Mouse (Mus musculus) gastrocnemius, adult 18-20 months (tissue): Measurements from ENCODE around the gene Serpina3i. TPM values are rescaled to one million over a fixed set of nuclear protein-coding genes. Genes with fewer than 3 reads are reported as not detected.
"Not testable (repeated sequence)": the region's sequence is repeated elsewhere in the genome, so short reads cannot be mapped to it uniquely, and the experiment has no call there.

Source experiments
- DNase-seq: peaks from one replicate; pipeline ENCODE4 v3.0.0; 2021; ENCODE audit warnings: low spot score
- long read RNA-seq, 2 experiments: library from polyadenylated mRNA; stranded (forward); transcript quantifications; one replicate each; pipeline ENCODE4 v2.0.0; 2021
- total RNA-seq, 2 experiments: library from RNA; stranded (reverse); gene quantifications; 2 replicates each; pipeline ENCODE4 v1.2.3; 2021

The Serpina3i gene
- not detected for total RNA-seq
- long read RNA-seq, experiment 1 = 0 reads
- long read RNA-seq, experiment 2 = 0 reads

DNA sequence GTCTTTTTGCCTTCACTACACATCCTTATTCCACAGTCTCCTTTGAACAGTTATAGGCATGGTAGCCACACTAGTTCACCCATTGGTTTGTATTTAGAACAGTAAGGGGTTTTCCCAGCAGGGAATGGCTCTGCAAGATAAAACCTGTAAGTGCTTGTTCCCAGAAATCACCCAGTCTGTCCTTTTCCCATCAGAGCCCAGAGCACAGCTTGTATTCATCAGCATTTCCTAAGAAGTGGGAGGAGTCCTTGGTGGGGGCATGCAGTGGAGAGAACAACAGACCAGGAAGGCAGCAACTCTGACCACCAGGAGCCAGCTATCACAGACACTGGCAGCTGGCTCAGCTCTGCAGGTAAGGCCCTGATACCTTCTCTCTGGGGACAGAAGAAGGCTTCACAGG, at the start of gene Serpina3i:
Gene Serpina3i, plus strand, starts transcription at position 260 of the 400 bp plus-strand sequence.
- no peak for DNase-seq

DNA sequence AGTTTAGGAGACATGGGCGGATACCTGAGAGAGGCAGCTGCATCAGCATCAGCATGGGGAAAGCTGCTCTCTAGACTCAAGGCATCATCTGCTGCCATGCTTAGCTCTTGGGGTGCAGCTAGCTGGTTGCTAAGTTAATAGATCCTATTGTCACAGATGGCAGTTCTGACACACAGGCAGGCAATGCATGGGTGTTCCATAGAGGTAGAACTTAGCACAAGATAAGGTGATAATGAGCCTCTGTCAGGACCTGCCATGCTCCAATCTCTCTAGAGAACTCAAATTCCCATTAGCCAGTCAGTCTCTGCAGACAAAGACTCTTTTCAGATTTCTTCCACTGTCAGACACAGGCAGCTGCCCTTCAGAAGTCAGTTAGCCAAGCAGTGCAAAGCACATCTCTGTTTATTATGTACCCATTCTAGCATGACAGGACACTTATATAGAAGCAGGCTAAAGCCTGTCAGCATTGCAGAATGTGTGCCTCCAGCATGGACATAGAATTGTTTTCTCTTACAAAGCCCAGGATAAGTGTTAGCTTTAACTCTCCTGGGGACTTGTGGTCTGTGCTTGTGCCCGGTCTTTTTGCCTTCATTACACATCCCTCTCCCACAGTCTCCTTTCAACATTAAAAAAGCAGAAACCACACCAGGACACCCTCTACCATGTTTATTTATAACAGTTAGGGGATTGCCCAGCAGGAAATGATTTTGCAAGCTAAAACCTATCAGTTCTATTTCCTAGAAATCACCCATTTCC, 49.1 kb upstream of the Serpina3i start:
- DNase-seq = no peak

DNA sequence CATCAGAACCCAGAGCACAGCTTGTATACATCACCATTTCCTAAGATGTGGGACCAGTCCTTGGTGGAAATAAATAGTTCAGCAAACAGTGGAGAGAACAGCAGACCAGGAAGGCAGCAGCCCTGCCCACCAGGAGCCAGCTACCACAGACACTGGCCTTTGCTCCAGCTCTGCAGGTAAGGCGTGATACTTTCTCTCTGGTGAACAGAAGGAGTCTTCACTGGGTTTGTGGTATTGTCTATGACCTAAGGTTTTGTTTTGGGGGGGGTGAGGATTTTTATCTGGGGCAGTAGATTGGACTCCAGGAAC, 48.5 kb upstream of the Serpina3i start, which contains the start of gene Serpina3f:
Gene Serpina3f, plus strand, starts transcription at position 100 of the 309 bp plus-strand sequence.
- no peak for DNase-seq

DNA sequence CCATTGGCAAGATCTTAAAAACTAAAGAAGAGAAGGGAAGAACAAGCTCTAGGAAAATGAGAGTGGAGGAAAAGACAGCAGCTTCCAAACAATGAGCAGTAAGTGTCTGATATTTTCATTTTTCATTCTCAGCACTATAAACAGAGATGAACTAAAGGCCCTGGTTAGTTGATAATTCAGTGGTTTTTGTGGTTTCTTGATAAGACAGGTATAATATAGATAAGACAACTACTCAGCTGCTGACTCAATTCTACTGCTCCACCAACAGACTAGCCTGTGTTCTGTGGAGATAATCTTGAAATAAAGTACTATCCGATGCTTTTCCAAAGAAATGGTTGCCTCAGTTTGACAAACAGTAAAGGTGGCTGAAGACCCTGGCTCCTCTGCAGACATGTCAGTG, 47.7 kb upstream of the Serpina3i start:
- DNase-seq = no peak

DNA sequence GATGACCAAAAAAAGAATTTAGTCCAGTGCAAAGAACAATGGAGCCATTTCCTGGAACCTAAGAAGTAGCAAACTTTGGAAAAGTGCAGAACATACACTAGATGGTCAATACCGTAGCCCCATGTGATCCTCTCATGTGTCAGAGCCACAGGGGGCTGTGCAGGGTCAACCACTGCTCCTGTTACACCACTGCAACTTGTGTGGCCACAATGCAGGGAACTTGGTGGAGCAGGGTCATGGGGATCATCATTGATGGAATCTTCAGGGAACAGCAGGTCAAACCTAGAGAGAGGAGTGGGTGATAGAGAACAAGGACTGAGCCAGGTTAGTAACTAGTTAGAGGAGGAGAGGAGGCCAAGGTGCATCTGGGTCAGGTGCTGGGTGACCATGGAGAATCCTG, 41.3 kb upstream of the Serpina3i start:
- no peak for DNase-seq

DNA sequence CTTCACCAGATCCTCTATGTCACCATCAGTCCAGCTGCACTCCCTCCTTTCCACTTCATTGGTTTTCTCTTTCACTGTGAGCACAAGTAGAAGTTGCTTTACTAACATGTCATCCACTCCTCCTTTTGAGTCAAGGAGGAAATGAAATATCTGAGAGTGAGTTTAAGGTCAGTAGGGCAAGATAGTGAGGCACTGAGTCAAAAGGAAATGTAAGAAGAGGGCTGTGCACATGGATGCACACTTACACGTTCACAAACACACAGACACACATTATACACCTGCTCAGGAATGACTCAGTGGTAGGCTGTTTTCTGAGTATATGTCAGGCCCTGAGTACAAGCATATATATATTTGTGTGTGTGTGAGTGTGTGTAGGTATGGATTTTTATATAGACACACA, 39.2 kb upstream of the Serpina3i start:
- no peak for DNase-seq

DNA sequence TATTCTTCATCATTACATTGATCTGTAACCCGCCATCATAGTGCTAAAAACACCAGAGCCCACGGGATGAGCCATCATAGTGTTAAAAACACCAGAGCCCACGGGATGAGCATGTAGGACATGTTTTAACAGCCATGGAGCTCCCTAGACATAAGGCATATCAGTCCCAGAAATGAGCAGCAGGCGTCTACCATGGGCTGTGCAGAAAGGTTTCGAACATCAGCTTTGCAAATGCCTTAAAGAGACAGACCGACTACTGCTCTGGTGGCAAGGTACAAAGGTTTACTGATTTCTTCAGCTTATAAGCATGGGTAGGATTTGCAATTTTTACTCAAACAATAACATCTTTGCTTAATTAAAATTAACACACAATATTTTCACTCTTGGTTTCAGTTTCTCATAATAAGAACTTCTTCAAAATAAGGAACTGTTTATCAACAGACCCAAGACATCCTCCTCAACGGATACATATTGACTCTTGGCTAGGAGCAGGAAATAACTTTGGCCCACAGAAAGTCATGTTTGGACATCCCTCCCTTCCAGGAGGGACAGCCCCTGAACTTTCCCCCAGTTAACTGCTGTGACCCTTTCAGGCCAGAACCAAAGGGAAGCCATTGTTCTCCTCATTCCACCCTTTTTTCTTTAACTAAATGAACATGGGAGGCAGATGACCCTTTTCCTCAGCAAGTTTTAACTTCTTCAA, 38.2 kb upstream of the Serpina3i start:
- no peak for DNase-seq

DNA sequence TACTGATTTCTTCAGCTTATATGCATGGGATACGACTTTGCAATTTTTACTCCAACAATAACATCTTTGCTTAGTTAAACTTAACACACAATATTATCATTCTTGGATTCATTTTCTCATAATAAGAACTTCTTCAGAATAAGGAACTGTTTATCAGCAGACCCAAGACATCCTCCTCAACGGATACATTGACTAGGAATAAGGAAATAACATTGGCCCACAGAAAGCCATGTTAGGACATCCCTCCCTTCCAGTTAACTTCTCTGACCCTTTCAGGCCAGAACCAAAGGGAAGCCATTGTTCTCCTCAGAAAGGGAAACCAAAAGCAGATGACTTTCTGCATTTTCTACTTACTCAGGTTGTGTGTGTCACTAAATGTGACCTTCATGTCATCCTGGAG, 32.2 kb upstream of the Serpina3i start:
- DNase-seq = no peak

DNA sequence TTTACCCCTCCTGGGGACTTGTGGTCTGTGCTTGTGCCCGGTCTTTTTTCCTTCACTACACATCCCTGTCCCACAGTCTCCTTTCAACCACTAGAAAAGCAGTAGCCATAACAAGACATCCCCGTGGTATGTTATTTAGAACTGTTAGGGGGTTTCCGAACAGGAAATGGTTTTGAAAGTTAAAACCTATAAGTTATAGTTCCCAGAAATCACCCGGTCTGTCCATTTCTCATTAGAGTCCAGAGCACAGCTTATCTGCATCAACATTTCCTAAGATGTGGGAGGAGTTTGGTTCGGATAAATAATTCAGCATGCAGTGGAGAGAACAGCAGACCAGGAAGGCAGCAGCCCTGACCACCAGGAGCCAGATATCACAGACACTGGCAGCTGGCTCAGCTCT, 27.0 kb upstream of the Serpina3i start, which contains the start of gene Serpina3g:
Gene Serpina3g, plus strand, starts transcription at position 331 of the 400 bp plus-strand sequence.
- DNase-seq = no peak

DNA sequence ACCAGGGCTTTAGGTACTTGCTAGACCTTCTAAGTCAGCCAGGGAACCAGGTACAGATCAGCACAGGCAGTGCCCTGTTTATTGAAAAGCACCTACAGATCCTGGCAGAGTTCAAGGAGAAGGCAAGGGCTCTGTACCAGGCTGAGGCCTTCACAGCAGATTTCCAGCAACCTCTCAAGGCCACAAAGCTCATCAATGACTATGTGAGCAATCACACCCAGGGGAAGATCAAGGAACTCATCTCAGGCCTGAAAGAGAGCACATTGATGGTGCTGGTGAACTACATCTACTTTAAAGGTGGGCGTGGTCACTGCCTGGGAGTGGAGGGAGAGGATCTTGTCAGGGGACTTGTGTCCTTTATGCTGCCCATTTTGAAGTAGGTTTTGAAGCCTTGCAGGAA, 24.9 kb upstream of the Serpina3i start:
- DNase-seq = not testable (repeated sequence)

DNA sequence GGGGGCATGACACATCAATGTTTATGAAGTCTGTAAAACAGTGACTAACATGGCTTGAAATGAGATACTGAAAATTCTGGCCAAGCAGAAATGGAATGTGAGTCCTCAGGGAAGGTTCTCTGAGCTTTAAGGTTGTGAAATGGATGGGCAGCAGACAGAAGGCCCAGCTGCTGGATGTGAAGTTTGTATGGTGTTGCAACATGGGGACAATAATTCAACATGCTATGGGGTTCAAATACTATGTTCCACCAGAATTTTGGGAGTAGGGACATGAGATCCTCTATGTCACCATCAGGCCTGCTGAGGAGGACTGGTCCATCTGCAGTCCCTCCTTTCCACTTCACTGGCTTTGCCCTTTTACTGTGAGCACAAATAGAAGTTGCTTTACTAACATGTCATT, 19.6 kb upstream of the Serpina3i start:
- DNase-seq = peak; percentile 10

DNA sequence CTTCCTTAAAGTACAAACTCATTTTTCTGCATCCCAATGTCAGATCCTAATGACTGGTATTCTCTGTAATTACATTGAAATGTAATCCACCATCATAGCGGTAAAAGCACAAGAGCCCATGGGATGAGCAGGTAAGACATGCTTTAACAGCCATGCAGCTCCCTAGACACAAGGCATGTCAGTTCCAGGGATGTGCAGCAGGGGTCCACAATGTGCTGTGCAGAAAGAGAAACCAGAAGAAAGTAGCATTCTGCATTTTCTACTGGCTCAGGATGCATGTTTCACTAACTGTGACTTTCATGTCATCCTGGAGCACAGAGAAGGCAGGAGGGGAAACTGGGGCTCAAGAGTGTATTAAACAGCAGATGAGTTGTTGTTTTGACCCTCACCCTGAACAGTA, 17.8 kb upstream of the Serpina3i start:
- DNase-seq = no peak

DNA sequence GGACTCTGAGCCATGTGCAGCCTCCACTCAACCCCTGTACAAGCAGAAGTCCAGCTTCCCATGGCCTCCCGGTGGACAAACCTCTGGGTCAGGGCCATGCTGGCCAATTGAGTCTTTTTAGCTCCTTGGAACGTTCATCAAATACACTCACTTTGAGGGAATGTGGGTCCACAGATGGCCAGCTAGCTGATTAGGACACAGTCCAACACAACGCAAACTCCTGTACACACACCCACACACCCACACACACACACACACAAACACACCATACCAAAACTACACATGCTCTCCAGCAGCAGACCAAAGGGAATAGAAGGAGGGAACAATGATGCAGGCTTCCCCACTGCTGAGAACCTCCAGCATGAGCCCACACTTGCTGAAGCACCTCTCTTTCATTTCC, 17.3 kb upstream of the Serpina3i start:
- peak; percentile 6 for DNase-seq

DNA sequence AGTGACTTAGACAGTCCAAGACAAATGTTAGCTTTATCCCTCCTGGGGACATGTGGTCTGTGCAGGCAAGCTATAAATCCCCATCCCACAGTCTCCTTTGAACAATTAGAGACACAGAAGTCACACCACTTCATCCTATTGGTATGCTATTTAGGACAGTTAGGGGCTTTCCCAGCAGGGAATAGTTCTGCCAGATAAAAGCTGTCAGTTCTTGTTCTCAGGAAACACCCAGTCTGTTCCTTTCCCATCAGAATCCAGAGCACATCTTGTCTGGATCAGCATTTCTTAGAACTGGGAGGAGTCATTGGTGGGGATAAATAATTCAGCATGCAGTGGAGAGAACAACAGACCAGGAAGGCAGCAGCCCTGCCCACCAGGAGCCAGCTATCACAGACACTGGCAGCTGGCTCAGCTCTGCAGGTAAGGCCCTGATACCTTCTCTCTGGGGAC, 15.3 kb upstream of the Serpina3i start:
- DNase-seq = no peak

DNA sequence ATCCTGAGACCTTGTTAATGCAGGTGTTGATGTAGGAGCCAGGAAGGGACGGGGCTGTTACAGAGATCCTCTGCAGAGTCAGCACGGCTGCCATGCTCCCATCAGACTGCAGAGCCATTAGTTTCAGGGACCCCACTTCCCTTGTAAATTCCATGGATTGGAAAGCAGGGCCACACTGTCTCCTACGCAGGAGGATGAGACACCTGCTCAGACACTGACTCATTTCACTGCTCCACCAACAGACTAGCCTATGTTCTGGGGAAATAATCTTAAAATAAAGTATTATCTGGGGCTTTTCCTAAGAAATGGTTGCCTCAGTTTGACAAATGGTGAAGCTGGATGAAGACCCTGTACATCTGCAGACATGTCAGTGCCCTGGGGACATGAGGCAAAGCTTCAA, 14.7 kb upstream of the Serpina3i start:
- DNase-seq = no peak

DNA sequence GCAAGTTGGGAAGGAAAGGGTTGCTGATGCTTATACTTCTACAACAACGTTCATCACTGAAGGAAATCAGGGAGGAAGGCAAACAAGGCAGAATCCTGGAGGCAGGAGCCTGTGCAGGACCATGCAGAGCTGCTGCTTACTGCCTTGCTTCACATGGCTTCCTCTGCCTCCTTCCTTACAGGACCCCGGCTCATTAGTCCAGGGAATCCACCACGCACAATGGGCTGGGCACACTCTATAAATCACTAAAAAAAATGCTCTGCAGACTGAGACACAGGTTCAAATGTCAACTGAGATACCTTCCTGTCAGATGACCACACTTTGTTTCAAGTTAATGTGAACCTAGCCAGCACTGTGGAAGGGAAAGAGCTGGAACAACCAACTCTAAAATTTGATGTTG, 1.9 kb upstream of the Serpina3i start:
- DNase-seq = no peak

DNA sequence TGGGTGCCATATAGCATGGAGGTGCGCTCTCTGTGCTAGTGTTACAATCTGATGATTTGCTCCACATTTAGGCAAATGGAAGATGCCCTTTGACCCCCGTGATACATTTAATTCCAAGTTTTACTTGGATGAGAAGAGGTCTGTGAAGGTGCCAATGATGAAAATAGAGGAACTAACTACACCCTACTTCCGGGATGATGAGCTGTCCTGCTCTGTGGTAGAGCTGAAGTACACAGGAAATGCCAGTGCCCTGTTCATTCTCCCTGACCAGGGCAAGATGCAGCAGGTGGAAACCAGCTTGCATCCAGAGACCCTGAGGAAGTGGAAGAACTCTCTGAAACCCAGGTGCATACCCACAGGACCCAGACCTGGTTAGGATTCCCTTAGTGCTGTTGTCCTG, 3.5 kb downstream of the Serpina3i start:
- no peak for DNase-seq

DNA sequence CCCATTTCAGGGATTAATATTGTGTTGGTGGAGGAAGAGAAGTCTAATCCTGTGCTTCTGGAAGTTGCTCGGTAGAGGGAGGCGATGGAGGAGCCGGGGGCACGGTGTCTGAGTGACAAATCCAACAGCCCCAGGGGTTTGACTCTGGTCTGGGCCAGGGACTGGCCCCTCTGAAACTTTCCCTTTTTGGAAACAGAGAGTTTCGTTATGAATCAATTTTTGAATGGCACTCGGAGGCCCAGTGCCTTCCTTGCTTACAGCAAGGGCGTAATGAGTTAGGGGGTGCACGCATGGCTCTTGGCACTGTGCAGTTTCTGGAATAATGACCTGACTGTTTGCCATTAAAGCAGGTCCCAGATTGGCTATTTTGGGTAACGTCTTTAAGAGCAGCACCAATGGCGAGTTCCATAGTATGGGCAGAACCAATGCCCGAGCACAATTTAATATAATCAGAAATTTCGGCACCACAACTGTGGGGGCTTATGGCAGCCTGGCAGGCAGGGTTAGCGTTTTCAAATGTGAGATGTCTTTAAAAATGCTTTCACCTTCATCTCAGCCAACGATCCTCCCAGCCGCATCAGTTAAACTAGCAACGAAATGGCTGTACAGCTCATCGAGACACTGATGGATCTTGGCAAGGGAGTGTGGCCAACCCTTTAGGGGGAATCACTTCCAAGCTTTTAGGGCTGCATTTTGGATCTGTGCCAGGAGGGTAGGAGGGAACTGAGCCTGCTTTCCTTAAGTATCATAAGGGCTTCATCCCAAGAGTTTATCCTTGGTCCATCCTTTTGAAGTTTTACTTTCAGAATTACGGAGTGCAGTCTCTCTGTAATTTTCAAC, 15.5 kb downstream of the Serpina3i start:
- DNase-seq = no peak

DNA sequence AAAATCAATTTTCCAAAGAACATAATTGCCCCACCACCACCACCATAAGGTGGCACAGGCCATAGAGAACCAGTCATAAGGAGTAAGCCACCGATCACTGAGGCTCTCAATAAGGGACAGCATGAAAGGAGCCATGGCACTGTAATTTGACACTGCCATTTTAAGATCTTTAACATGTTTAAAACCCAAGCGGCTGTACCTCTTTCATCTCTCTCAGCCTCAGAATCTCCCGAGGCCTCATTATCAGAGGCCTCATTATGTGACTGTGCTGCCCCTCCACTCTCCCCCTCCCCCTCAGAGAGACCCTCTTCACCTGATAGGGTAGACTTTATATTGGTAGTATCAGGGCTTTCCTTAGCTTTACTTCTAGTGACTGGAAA, 16.1 kb downstream of the Serpina3i start:
- DNase-seq = no peak

DNA sequence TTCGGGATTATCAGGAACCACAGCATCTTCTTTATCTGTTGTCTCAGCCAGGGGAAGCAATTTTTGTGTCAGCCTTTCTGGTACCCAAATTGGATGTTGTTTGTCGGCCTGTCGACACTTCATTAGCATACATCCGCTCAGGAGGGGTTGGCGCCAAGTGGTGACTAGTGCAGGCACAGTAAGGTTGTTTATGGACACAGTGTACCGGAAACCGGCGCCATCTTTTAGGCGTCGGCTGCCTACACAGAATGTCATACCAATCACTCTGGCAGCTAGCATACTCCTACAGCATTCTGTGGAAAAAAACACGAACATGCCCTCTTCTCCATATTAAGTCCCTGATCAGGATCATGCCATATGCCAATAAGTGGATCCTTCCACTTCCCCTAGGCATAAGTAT, 20.5 kb downstream of the Serpina3i start:
- no peak for DNase-seq

DNA sequence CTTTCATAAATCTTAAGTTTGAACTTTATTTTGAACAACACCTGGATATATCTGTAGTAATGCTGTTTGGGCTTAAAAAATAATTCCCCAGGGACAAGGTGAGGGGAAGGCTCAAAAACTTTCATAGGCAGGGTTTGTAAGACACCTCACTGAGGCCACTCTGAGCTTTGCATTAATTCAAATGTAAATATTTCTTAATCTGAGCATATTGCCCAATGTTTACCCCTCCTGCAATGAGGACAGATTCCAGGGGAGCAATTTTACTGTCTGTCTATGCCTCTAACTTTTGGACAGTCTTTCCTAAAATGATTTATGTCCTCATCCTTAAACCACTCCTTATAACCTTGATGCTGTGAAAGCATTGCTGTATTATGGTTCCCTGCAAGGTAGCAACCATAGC, 25.4 kb downstream of the Serpina3i start:
- DNase-seq = no peak

DNA sequence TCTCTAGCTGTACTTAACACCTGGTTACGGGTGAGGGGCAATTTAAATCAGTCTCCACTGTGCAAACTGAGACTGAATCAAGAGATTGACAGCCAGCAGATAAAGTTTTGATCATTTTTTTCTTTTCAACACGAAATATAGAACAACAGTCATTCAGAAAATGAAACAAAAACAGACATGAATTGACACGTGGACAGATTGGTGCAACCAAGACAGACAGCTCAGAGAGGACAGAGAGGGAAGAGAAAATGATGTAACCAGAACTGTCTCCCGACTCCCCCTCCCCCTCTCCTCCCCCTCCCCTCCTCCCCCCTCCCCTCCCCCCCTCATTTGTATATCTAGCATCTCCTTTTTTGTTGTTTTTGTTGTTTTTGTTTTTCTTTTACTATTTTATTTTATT, 26.9 kb downstream of the Serpina3i start:
- no peak for DNase-seq
